ENCODE assay signal across 11 mouse cellular contexts in the genomic region with DNA sequence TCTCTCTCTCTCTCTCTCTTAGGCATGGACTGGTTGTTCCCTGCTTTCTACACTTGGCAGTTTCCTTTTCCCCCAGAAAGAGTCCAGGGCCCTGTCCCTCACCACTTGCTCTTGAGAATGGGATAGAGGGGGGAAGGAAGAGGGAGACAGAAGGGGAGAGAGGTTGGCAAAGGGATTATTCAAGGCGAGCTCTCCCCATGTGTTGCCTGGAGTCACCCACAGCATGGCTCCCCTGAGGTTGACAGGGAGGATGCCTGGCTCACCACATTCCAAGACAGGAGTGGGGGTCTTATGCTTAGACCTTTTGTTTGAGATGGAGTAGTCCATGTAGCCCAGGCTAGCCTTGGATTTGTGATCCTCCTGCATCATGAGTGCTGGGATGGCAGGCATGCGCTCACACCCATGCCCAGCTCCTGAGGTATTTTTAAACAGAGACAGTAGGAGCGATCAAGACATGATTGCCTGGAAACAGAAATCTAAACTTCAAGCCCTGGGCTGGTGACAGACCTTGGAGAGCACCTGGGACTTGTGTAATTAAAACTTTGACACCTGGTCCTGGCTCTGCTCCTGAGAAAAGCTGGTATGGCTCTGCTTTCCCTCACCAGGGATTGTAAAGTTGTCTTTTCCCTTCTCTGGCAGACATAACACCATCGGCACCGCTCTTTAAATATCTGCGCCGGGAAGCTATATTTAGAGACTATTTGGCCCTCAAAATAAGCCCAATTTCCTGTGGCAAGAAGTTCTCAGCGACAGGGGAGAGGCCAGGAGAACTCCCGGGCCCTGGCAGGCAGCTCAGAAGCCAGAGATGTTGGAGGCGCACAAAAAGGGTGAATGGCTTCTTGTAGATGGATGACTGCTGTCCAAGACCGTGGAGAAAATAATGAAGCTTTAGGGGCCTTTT. TPM values are rescaled to one million over a fixed set of nuclear protein-coding genes. Genes with fewer than 3 reads are reported as not detected.
DNase-seq lines count a peak whose midpoint lies in the region; ATAC-seq and TF ChIP-seq lines count a peak whose summit lies in the region.
"Had no signal": no experiment of that assay in that cellular context is flagged by ENCODE, and none has a peak within 500 bp of the region (broad histone marks: within the 10 kb centered on the region; RNA-seq: fewer than 3 reads in every experiment).

No protein-coding gene starts in this region.

- H3K27ac ChIP-seq in forebrain, embryonic 15.5 days (replicated peaks) = peak overlapping the region; percentile 46
- no peak overlapping the region for H3K27ac ChIP-seq in forebrain, embryonic 10.5 days
- H3K27ac ChIP-seq in spleen, adult 2 months (ENCODE audit: insufficient read depth, low read length) = peak overlapping the region; percentile 62; the same call in 1 of the 2 replicates
- peak overlapping the region; percentile 55; the same call in 1 of the 2 replicates for H3K27ac ChIP-seq in kidney, embryonic 16.5 days (ENCODE audit: low read length)
- H3K27ac ChIP-seq: embryonic facial prominence, embryonic 12.5 days; macrophage had no signal

- no peaks in the 10 kb centered on the region; the same call in 1 of the 2 replicates for H3K4me1 ChIP-seq in forebrain, embryonic 15.5 days
- H3K4me1 ChIP-seq in forebrain, embryonic 10.5 days = peaks cover 4% of the 10 kb centered on the region; the same call in 1 of the 2 replicates
- peaks cover 10% of the 10 kb centered on the region for H3K4me1 ChIP-seq in spleen, adult 2 months (ENCODE audit: control insufficient read depth, insufficient read depth, insufficient read length)
- peaks cover 25% of the 10 kb centered on the region for H3K4me1 ChIP-seq in kidney, embryonic 16.5 days (ENCODE audit: insufficient read depth, low read length)
- H3K4me1 ChIP-seq: embryonic facial prominence, embryonic 12.5 days had no signal

- no peak overlapping the region for H3K4me3 ChIP-seq in forebrain, embryonic 15.5 days
- no peak overlapping the region for H3K4me3 ChIP-seq in forebrain, embryonic 10.5 days
- H3K4me3 ChIP-seq in spleen, adult 2 months (ENCODE audit: extremely low read depth, insufficient read depth, insufficient read length) = no peak overlapping the region
- H3K4me3 ChIP-seq in kidney, embryonic 16.5 days (ENCODE audit: low read length) = no peak overlapping the region
- H3K4me3 ChIP-seq: embryonic facial prominence, embryonic 12.5 days had no signal

- no peaks in the 10 kb centered on the region for H3K9me3 ChIP-seq in forebrain, embryonic 15.5 days
- H3K9me3 ChIP-seq in forebrain, embryonic 10.5 days = no peaks in the 10 kb centered on the region; the same call in 1 of the 2 replicates
- H3K9me3 ChIP-seq in kidney, embryonic 16.5 days (ENCODE audit: low read length) = no peaks in the 10 kb centered on the region
- H3K9me3 ChIP-seq: embryonic facial prominence, embryonic 12.5 days had no signal

- H3K4me2 ChIP-seq in forebrain, embryonic 15.5 days (replicated peaks) = no peak overlapping the region
- H3K4me2 ChIP-seq in kidney, embryonic 16.5 days (replicated peaks; ENCODE audit: low read depth, low read length) = no peak overlapping the region
- H3K4me2 ChIP-seq: embryonic facial prominence, embryonic 12.5 days had no signal

- H3K36me3 ChIP-seq in forebrain, embryonic 15.5 days = no peaks in the 10 kb centered on the region
- H3K36me3 ChIP-seq in forebrain, embryonic 10.5 days (replicated peaks) = no peaks in the 10 kb centered on the region
- H3K36me3 ChIP-seq in spleen, adult 2 months (ENCODE audit: control insufficient read depth, insufficient read depth, low read length) = no peaks in the 10 kb centered on the region
- no peaks in the 10 kb centered on the region for H3K36me3 ChIP-seq in kidney, embryonic 16.5 days (ENCODE audit: insufficient read depth, low read length)

- TF ChIP-seq POLR2A in spleen, adult 2 months (IDR thresholded peaks at IDR 0.05; ENCODE audit: low read depth, low read length) = no peak

- DNase-seq in forebrain, embryonic 10.5 days (ENCODE audit: extremely low spot score, low spot score) = no peak
- no peak for DNase-seq in spleen, adult 2 months (ENCODE audit: low read depth in 1 of 2, low spot score in 2 of 2)
- no peak for DNase-seq in spleen, postnatal 10 days (ENCODE audit: low spot score in 2 of 2)
- DNase-seq in telencephalon, adult 2 months (ENCODE audit: low read depth, low spot score) = peak; percentile 51
- DNase-seq in ovary, postnatal 14 days (ENCODE audit: low spot score) = no peak
- DNase-seq in B cell, adult 2 months = no peak

- no peaks in the 10 kb centered on the region for H3K27me3 ChIP-seq in forebrain, embryonic 15.5 days
- H3K27me3 ChIP-seq in forebrain, embryonic 10.5 days (ENCODE audit: poor library complexity, severe bottlenecking) = no peaks in the 10 kb centered on the region
- H3K27me3 ChIP-seq in spleen, adult 2 months (ENCODE audit: control insufficient read depth, insufficient read depth, low read length) = no peaks in the 10 kb centered on the region
- no peaks in the 10 kb centered on the region for H3K27me3 ChIP-seq in kidney, embryonic 16.5 days (ENCODE audit: insufficient read depth, low read length)
- H3K27me3 ChIP-seq: embryonic facial prominence, embryonic 12.5 days had no signal

- no peak for ATAC-seq in forebrain, embryonic 15.5 days (replicated peaks)
- ATAC-seq in kidney, embryonic 16.5 days (ENCODE audit: low FRiP score, low TSS enrichment) = no peak
- ATAC-seq: activated CD4-positive, CD25-positive, alpha-beta regulatory T cell, adult 4 months had no signal

- no peak overlapping the region for H3K9ac ChIP-seq in forebrain, embryonic 15.5 days (replicated peaks)
- H3K9ac ChIP-seq in kidney, embryonic 16.5 days (replicated peaks; ENCODE audit: low read length) = no peak overlapping the region
- H3K9ac ChIP-seq: embryonic facial prominence, embryonic 12.5 days had no signal

- TF ChIP-seq CTCF in spleen, adult 2 months (IDR thresholded peaks at IDR 0.05; ENCODE audit: extremely low read depth, insufficient read depth, insufficient read length, insufficient replicate concordance) = no peak

- WGBS in forebrain, embryonic 15.5 days = 75% methylated on average over 11 of the region's 11 CpGs
- 86% methylated on average over 11 of the region's 11 CpGs for WGBS in forebrain, embryonic 10.5 days
- 16% methylated on average over 11 of the region's 11 CpGs for WGBS in spleen, adult 2 months
- 56% methylated on average over 11 of the region's 11 CpGs for WGBS in kidney, embryonic 16.5 days

RNA-seq across cellular contexts. Expression of a gene that starts 20.0 kb away (rescaled TPM):
- 29.2 and 31.7 TPM in 2 replicates for polyA plus RNA-seq in forebrain, embryonic 15.5 days (2015; fragmentation: Nextera tagmentation; extraction: Ambion mirVana)
- polyA plus RNA-seq in forebrain, embryonic 10.5 days (2016; fragmentation: Nextera tagmentation; extraction: Ambion mirVana) = 66.6 and 72.1 TPM in 2 replicates
- 18.3 and 21.8 TPM in 2 replicates for polyA plus RNA-seq in spleen, adult 2 months (2012; rRNA removed)
- polyA plus RNA-seq in kidney, embryonic 16.5 days (2015; fragmentation: Nextera tagmentation; extraction: Ambion mirVana) = 37.1 and 48.9 TPM in 2 replicates

RNA-seq across cellular contexts. Expression of a gene that starts 38.5 kb away (rescaled TPM):
- not detected in 2 replicates for polyA plus RNA-seq in forebrain, embryonic 15.5 days (2015; fragmentation: Nextera tagmentation; extraction: Ambion mirVana)
- polyA plus RNA-seq in forebrain, embryonic 10.5 days (2016; fragmentation: Nextera tagmentation; extraction: Ambion mirVana) = not detected in 2 replicates
- not detected in 2 replicates for polyA plus RNA-seq in spleen, adult 2 months (2012; rRNA removed)
- not detected in 2 replicates for polyA plus RNA-seq in kidney, embryonic 16.5 days (2015; fragmentation: Nextera tagmentation; extraction: Ambion mirVana)
- polyA plus RNA-seq: activated CD4-positive, CD25-positive, alpha-beta regulatory T cell, adult 4 months; embryonic facial prominence, embryonic 12.5 days; macrophage had no signal

RNA-seq across cellular contexts. Expression of a gene that starts 47.9 kb away (rescaled TPM):
- 0.87 and 1.1 TPM in 2 replicates for polyA plus RNA-seq in forebrain, embryonic 15.5 days (2015; fragmentation: Nextera tagmentation; extraction: Ambion mirVana)
- 0.42 and 0.90 TPM in 2 replicates for polyA plus RNA-seq in forebrain, embryonic 10.5 days (2016; fragmentation: Nextera tagmentation; extraction: Ambion mirVana)
- 1.0 and 2.8 TPM in 2 replicates for polyA plus RNA-seq in spleen, adult 2 months (2012; rRNA removed)
- polyA plus RNA-seq in kidney, embryonic 16.5 days (2015; fragmentation: Nextera tagmentation; extraction: Ambion mirVana) = 1.8 and 2.0 TPM in 2 replicates
- polyA plus RNA-seq: activated CD4-positive, CD25-positive, alpha-beta regulatory T cell, adult 4 months had no signal
